Mouse (Mus musculus) embryonic fibroblast, embryonic 13.5 days (primary cell): Measurements from ENCODE around the gene Slc43a2.

Experiments used
- CTCF ChIP-seq: IDR thresholded peaks from 2 replicates; pipeline ENCODE4 v1.5.1; 2011; ENCODE audit warnings: mild to moderate bottlenecking, control low read depth, low read length, moderate library complexity, borderline replicate concordance; ENCODE audit not compliant: insufficient read depth
- POLR2A ChIP-seq: IDR thresholded peaks from 2 replicates; pipeline ENCODE4 v1.6.1; 2011; ENCODE audit warnings: low read depth, mild to moderate bottlenecking, control low read depth, low read length, moderate library complexity

GRCm38 (mm10) chr11:75624102-75624554, 92.6 kb downstream of the Slc43a2 start:
- TF ChIP-seq POLR2A, result no peak
- TF ChIP-seq CTCF, result no peak
